Mouse (Mus musculus) midbrain, embryonic 14.5 days (tissue): ENCODE measurements around the gene Kcnt2. TPM values are rescaled to one million over a fixed set of nuclear protein-coding genes. Genes with fewer than 3 reads are reported as not detected.

Experiments
- ATAC-seq: fragments of 200-750 bp; cut with Nextera tagmentation; 2 replicates; pipeline ENCODE4 v1.8.0; 2017; ENCODE audit warnings: moderate number of reproducible peaks, moderate library complexity; ENCODE audit not compliant: low FRiP score, low TSS enrichment
- DNase-seq: peaks from one replicate; pipeline ENCODE4 v3.0.0-alpha.2; 2015
- H3K27ac ChIP-seq: fragments of 300-500 bp; sonication (generic); replicated peaks from 2 replicates; pipeline ENCODE4 v1.5.1; 2014; ENCODE audit warnings: mild to moderate bottlenecking, low read depth, low read length, moderate library complexity
- H3K27me3 ChIP-seq: fragments of 300-500 bp; sonication (generic); 2 replicates; pipeline ENCODE4 v1.6.1; 2014; ENCODE audit warnings: low read length, control low read depth, mixed read lengths; ENCODE audit not compliant: control insufficient read depth, insufficient read depth
- H3K36me3 ChIP-seq: fragments of 300-500 bp; sonication (generic); 2 replicates; pipeline ENCODE4 v1.6.1; 2014; ENCODE audit warnings: low read length, control low read depth; ENCODE audit not compliant: control insufficient read depth, insufficient read depth
- H3K4me1 ChIP-seq: fragments of 300-500 bp; sonication (generic); 2 replicates; pipeline ENCODE4 v1.6.1; 2014; ENCODE audit warnings: mild to moderate bottlenecking, antibody characterized with exemption, low read length, control low read depth; ENCODE audit not compliant: control insufficient read depth, insufficient read depth
- H3K4me2 ChIP-seq: fragments of 300-500 bp; sonication (generic); 2 replicates; pipeline ENCODE4 v1.6.1; 2014; ENCODE audit warnings: mild to moderate bottlenecking, low read length, moderate library complexity
- H3K4me3 ChIP-seq: fragments of 300-500 bp; sonication (generic); replicated peaks from 2 replicates; pipeline ENCODE4 v1.5.1; 2014; ENCODE audit warnings: low read depth, low read length
- H3K9ac ChIP-seq: fragments of 300-500 bp; sonication (generic); replicated peaks from 2 replicates; pipeline ENCODE4 v1.6.1; 2014; ENCODE audit warnings: mild to moderate bottlenecking, low read length, moderate library complexity
- H3K9me3 ChIP-seq: fragments of 300-500 bp; sonication (generic); 2 replicates; pipeline ENCODE4 v1.6.1; 2016; ENCODE audit warnings: low read length, control low read depth, mixed read lengths; ENCODE audit not compliant: control insufficient read depth
- WGBS: fragments of 180-500 bp; shearing (Covaris S2); extraction: QIAGEN DNeasy Blood & Tissue Kit; methylation state at CpG from one replicate; pipeline ENCODE4 v1.1.7; 2014; 5-methylcytosine and 5-hydroxymethylcytosine counted together
- polyA plus RNA-seq: library from polyadenylated mRNA; unstranded; fragments of >200 nt; fragmentation: Nextera tagmentation; extraction: Ambion mirVana; gene quantifications from 2 replicates; pipeline ENCODE4 v1.2.1, GENCODE M21; 2014

The Kcnt2 gene
- polyA plus RNA-seq, 1 experiment from 2014 or later = 2.6 TPM

DNA sequence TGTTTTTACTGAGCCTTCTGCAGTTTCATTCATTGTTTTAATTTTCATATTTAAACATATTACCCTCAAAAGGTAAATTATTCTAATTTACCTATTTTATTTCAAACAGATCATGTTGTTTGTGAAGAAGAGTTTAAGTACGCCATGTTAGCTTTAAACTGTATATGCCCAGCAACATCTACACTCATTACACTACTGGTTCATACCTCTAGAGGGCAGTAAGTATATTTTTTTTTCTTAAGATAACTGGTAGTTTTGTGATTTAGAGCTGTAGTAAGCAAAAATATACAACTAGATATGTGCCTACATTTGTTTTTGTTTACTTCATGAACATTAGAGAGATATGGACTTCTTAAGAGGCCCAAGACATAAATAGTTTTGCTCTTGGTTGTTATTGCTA is 238.1 kb downstream of the Kcnt2 start:
- Histone ChIP-seq H3K4me2 (no peak overlapping the region), H3K27ac (no peak overlapping the region), H3K36me3 (no peaks in the 10 kb centered on the region), H3K4me3 (no peak overlapping the region), H3K4me1 (no peaks in the 10 kb centered on the region), H3K27me3 (no peaks in the 10 kb centered on the region), H3K9ac (no peak overlapping the region), H3K9me3 (no peaks in the 10 kb centered on the region)
- no peak for ATAC-seq
- no peak for DNase-seq
- 89% methylated on average over 1 of the region's 1 CpGs for WGBS

DNA sequence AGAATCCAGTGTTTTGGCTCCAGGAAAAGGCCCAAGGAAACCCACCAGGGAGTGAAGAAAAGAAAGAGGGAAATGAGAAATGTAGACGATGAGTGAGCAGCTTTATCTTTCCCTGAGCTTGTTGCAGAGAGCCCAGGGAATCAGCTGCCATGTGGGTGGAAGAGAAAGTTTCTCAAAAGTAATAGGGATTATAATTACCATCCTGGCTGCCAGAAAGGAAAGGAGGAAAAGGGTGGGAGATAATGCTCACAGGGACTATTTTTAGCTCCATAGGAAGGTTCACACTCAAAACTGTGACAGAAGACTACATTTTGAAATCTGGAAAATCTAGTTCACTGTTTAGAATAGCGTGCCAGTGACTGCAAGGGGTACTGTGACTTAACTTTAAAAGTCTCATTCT is 243.9 kb downstream of the Kcnt2 start:
- no peaks in the 10 kb centered on the region for H3K27me3 ChIP-seq
- no peak overlapping the region for H3K4me3 ChIP-seq
- ATAC-seq = no peak
- no peaks in the 10 kb centered on the region for H3K4me1 ChIP-seq
- H3K36me3 ChIP-seq = no peaks in the 10 kb centered on the region
- H3K27ac ChIP-seq = no peak overlapping the region
- H3K4me2 ChIP-seq = no peak overlapping the region
- no peaks in the 10 kb centered on the region for H3K9me3 ChIP-seq
- DNase-seq = no peak
- 79% methylated on average over 2 of the region's 2 CpGs for WGBS
- no peak overlapping the region for H3K9ac ChIP-seq

DNA sequence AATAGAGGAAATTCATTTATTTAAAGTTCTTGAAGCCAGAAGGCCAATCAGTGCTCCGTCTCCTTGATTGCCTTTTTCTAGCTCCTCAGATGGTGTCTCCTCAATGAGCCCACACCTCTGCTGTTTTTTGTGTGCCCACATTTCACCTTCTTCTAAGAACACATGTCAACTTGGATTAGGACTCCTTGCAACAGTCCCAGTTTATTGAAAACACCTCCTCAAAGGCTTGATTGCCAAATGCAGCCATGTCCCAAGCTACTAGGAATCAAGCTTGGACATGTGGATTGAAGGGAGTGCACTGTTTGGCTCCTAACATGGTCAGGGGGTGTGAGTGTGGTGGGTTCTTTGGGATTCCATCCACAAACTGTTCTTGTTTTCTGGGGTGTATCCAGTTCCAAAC is 245.4 kb downstream of the Kcnt2 start:
- no peak for DNase-seq
- Histone ChIP-seq H3K9me3 (no peaks in the 10 kb centered on the region), H3K27ac (no peak overlapping the region), H3K9ac (no peak overlapping the region), H3K4me1 (no peaks in the 10 kb centered on the region), H3K4me2 (no peak overlapping the region), H3K36me3 (no peaks in the 10 kb centered on the region), H3K27me3 (no peaks in the 10 kb centered on the region), H3K4me3 (no peak overlapping the region)
- ATAC-seq = no peak
- 90% methylated on average over 1 of the region's 1 CpGs for WGBS

DNA sequence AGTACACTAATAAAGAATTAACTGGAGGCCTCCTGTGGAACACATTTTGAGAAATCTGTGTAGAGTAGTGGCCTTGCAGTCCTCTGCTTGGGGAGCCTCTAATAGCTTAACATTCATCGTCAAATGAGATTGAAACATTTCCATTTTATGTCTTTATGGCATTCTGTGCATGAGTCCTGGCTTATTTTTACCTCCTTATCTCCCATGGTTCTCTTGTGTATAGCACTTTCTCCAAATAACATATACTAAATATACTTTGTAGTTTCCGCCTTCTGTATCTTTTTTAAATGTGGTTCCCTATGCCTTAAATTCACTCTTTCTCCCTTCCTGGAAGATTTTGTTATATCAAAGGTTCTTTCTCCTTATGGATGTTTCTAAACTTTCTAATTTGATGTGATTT is 246.3 kb downstream of the Kcnt2 start:
- Histone ChIP-seq H3K9ac (no peak overlapping the region), H3K27ac (no peak overlapping the region), H3K9me3 (no peaks in the 10 kb centered on the region), H3K4me2 (no peak overlapping the region), H3K4me1 (no peaks in the 10 kb centered on the region), H3K36me3 (no peaks in the 10 kb centered on the region), H3K4me3 (no peak overlapping the region), H3K27me3 (no peaks in the 10 kb centered on the region)
- DNase-seq = no peak
- no peak for ATAC-seq
- 96% methylated on average over 2 of the region's 2 CpGs for WGBS

DNA sequence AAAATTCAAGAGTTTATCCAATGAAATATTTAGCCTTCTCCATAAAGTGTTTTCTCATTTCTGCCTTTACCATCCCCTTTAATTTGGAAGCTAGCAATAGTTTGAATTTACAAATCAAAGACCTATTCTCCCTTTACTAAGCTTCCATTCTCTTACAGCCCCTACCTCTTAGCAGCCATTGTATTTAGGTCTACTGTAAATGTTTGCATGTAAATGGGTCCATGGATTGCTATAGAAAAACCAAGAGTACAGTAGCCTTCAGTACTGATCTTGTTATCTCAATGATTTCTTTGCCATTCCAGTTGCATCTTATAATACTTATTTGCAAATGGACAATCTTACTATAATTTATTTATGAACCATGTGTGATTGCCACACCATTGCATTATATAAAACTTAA is 267.5 kb downstream of the Kcnt2 start:
- ATAC-seq (no peak), DNase-seq (no peak)
- no peaks in the 10 kb centered on the region for H3K27me3 ChIP-seq
- H3K4me3 ChIP-seq = no peak overlapping the region
- H3K4me1 ChIP-seq = no peaks in the 10 kb centered on the region
- H3K4me2 ChIP-seq = no peak overlapping the region
- H3K9ac ChIP-seq = no peak overlapping the region
- no peak overlapping the region for H3K27ac ChIP-seq
- H3K9me3 ChIP-seq = no peaks in the 10 kb centered on the region
- no peaks in the 10 kb centered on the region for H3K36me3 ChIP-seq

DNA sequence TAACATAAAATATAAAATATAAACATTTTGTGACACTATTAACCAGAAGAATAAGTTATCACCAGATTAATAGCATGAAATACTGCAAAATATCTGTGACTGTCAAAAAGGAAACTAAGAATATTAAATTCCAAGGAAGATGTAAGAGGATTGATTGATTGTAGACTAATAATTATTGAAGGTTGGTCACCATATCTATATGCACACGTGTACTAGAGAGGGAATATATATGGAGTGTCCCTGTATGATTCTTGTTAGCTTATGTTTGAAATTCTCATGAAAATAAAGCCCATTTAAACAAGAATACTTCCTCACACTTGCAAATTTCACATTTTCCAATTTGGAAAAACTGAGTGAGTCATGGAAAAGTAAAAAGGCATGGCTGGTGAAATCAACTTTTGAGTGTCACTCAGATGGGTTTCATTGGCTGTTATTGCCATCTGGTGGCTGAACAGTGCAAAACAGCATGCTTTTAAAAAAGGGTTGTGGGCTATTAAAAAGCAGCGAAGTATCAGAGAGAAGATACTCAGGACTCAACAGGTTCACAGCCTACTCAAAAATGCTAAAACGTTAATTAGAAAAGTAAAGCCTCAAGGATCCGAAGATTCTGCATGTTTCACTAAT is 285.4 kb downstream of the Kcnt2 start:
- WGBS = 41% methylated on average over 4 of the region's 4 CpGs
- H3K27ac ChIP-seq = no peak overlapping the region
- H3K36me3 ChIP-seq = no peaks in the 10 kb centered on the region
- H3K9ac ChIP-seq = no peak overlapping the region
- no peaks in the 10 kb centered on the region for H3K9me3 ChIP-seq
- peak; percentile 85 for DNase-seq
- H3K27me3 ChIP-seq = no peaks in the 10 kb centered on the region
- H3K4me2 ChIP-seq = no peak overlapping the region
- ATAC-seq = peak; percentile 63; the same call in 1 of the 2 replicates
- H3K4me1 ChIP-seq = no peaks in the 10 kb centered on the region
- no peak overlapping the region for H3K4me3 ChIP-seq

DNA sequence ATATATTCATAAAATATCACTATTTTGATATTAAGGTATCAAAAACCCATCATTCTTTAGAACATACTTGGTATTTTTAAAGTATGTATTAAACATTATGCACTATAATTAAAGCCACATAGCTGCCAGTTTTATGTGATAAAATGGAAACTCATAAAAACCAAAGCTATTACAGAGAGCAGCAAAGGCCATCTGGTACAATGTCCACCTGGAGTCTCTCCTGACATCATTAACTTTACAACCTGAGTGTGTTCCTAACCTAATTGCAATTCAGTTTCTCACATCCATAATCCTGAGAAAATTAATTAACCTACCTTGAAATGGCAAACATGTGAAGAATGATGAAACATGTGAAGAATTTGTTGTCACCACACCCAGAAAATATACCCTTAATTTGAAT is 288.9 kb downstream of the Kcnt2 start:
- DNase-seq (no peak), ATAC-seq (no peak)
- Histone ChIP-seq H3K9ac (no peak overlapping the region), H3K4me2 (no peak overlapping the region), H3K27ac (no peak overlapping the region), H3K4me3 (no peak overlapping the region), H3K9me3 (no peaks in the 10 kb centered on the region), H3K36me3 (no peaks in the 10 kb centered on the region), H3K27me3 (no peaks in the 10 kb centered on the region), H3K4me1 (no peaks in the 10 kb centered on the region)

DNA sequence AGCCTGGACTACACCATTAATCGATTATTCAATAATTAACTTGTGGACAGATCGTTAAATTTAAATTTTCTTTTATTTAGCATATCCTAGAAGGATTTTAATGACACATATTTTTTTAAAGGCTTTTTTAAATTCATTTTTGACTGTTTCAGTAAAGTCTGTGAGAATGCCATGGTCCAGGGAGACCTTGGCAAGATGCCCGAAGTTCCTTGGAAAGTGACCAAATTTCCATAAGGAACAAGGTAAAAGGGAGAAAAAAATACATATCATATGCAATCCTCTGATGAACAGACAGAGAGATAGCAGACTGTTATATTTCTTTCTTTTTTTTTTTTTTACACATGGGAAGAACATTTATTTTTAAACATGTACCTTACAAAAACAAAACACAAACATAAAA is 296.1 kb downstream of the Kcnt2 start:
- no peaks in the 10 kb centered on the region for H3K4me1 ChIP-seq
- no peak overlapping the region for H3K4me3 ChIP-seq
- no peak overlapping the region for H3K4me2 ChIP-seq
- no peaks in the 10 kb centered on the region for H3K9me3 ChIP-seq
- 94% methylated on average over 3 of the region's 3 CpGs for WGBS
- no peak overlapping the region for H3K27ac ChIP-seq
- ATAC-seq (no peak), DNase-seq (no peak)
- H3K36me3 ChIP-seq = no peaks in the 10 kb centered on the region
- H3K9ac ChIP-seq = no peak overlapping the region
- no peaks in the 10 kb centered on the region for H3K27me3 ChIP-seq

DNA sequence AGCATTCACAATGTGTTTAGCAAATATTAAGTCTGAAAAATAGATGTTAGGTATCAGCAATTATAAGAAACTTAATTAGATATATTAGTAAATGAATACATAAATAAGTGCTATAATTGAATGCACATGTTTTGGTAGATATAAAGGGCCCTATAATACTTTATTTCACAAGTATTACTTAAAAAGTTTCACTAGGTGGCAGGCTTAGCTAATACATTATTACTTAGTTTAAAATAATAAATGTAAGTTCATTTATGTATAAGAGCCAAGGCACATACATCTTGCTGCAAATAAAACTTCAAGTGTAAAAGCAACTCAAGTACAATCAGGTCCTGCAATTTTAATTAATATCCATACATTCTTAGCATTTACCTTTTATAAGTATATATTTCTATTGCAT is 302.8 kb downstream of the Kcnt2 start:
- no peak overlapping the region for H3K9ac ChIP-seq
- DNase-seq (peak; percentile 79), ATAC-seq (peak; percentile 50; the same call in 1 of the 2 replicates)
- no peak overlapping the region for H3K27ac ChIP-seq
- no peaks in the 10 kb centered on the region for H3K9me3 ChIP-seq
- no peaks in the 10 kb centered on the region for H3K36me3 ChIP-seq
- H3K4me1 ChIP-seq = no peaks in the 10 kb centered on the region
- H3K4me3 ChIP-seq = no peak overlapping the region
- no peaks in the 10 kb centered on the region for H3K27me3 ChIP-seq
- H3K4me2 ChIP-seq = no peak overlapping the region
